Mouse (Mus musculus) midbrain, embryonic 16.5 days (tissue): Measurements from ENCODE around the gene Ephb3. TPM values are rescaled to one million over a fixed set of nuclear protein-coding genes. Genes with fewer than 3 reads are reported as not detected.
"Not testable (repeated sequence)": the region's sequence is repeated elsewhere in the genome, so short reads cannot be mapped to it uniquely, and the experiment has no call there.

Experiments used
- ATAC-seq: fragments of 200-750 bp; cut with Nextera tagmentation; 2 replicates; pipeline ENCODE4 v1.8.0; 2017; ENCODE audit warnings: moderate TSS enrichment
- H3K27ac ChIP-seq: fragments of 300-500 bp; sonication (generic); 2 replicates; pipeline ENCODE4 v1.5.1; 2014; ENCODE audit warnings: mild to moderate bottlenecking, low read length, mixed read lengths
- H3K27me3 ChIP-seq: fragments of 300-500 bp; sonication (generic); 2 replicates; pipeline ENCODE4 v1.6.1; 2014; ENCODE audit warnings: low read depth, low read length, mixed read lengths; ENCODE audit not compliant: control insufficient read depth, insufficient read depth
- H3K36me3 ChIP-seq: fragments of 300-500 bp; sonication (generic); 2 replicates; pipeline ENCODE4 v1.6.1; 2014; ENCODE audit warnings: mild to moderate bottlenecking, low read length, moderate library complexity, mixed read lengths; ENCODE audit not compliant: control insufficient read depth, insufficient read depth
- H3K4me1 ChIP-seq: fragments of 300-500 bp; sonication (generic); 2 replicates; pipeline ENCODE4 v1.6.1; 2014; ENCODE audit warnings: mild to moderate bottlenecking, low read length, mixed read lengths; ENCODE audit not compliant: control insufficient read depth, insufficient read depth
- H3K4me2 ChIP-seq: fragments of 300-500 bp; sonication (generic); 2 replicates; pipeline ENCODE4 v1.6.1; 2014; ENCODE audit warnings: mild to moderate bottlenecking, low read length, mixed read lengths
- H3K4me3 ChIP-seq: fragments of 300-500 bp; sonication (generic); 2 replicates; pipeline ENCODE4 v1.5.1; 2014; ENCODE audit warnings: low read depth, mild to moderate bottlenecking, low read length, moderate library complexity, mixed read lengths
- H3K9ac ChIP-seq: fragments of 300-500 bp; sonication (generic); 2 replicates; pipeline ENCODE4 v1.6.1; 2014; ENCODE audit warnings: low read depth, low read length, mixed read lengths
- H3K9me3 ChIP-seq: fragments of 300-500 bp; sonication (generic); replicated peaks from 2 replicates; pipeline ENCODE4 v1.6.1; 2014; ENCODE audit warnings: mild to moderate bottlenecking, low read length, mixed read lengths; ENCODE audit not compliant: control insufficient read depth, poor library complexity, severe bottlenecking
- WGBS: fragments of 180-500 bp; shearing (Covaris S2); extraction: QIAGEN DNeasy Blood & Tissue Kit; methylation state at CpG from one replicate; pipeline ENCODE4 v1.1.7; 2014; 5-methylcytosine and 5-hydroxymethylcytosine counted together
- polyA plus RNA-seq: library from polyadenylated mRNA; unstranded; fragments of >200 nt; fragmentation: Nextera tagmentation; extraction: Ambion mirVana; gene quantifications from 2 replicates; pipeline ENCODE4 v1.2.1, GENCODE M21; 2015

Ephb3 gene
- polyA plus RNA-seq, result 10.3 and 11.3 TPM in 2 replicates

- Histone ChIP-seq H3K27me3 (no peaks in the 10 kb centered on the region), H3K4me3 (peak within 1 kb of the TSS; percentile 71), H3K36me3 (no peaks in the 10 kb centered on the region), H3K4me2 (peak within 1 kb of the TSS; percentile 64), H3K4me1 (peaks cover 29% of the 10 kb centered on the region), H3K9ac (peak within 1 kb of the TSS; percentile 80), H3K9me3 (no peaks in the 10 kb centered on the region), H3K27ac (peak within 1 kb of the TSS; percentile 69)
- peak; percentile 98 for ATAC-seq
- WGBS, result under 1% methylated on average over 50 of the region's 51 CpGs
These were observed at the start of gene Ephb3 for GRCm38 (mm10) chr16:21204367-21205092. TSS of gene Ephb3 (plus strand) at chr16:21204755.

- not testable (repeated sequence) for H3K9me3 ChIP-seq, H3K4me1 ChIP-seq, H3K27ac ChIP-seq, H3K9ac ChIP-seq, H3K4me3 ChIP-seq, H3K27me3 ChIP-seq, H3K36me3 ChIP-seq, ATAC-seq, H3K4me2 ChIP-seq
These were observed 48.3 kb upstream of the Ephb3 start for GRCm38 (mm10) chr16:21156261-21156660.

GRCm38 (mm10) chr16:21159226-21159625, 45.3 kb upstream of the Ephb3 start:
- H3K9ac ChIP-seq, H3K27me3 ChIP-seq, H3K4me3 ChIP-seq, H3K9me3 ChIP-seq, ATAC-seq, H3K27ac ChIP-seq, H3K36me3 ChIP-seq, H3K4me1 ChIP-seq, H3K4me2 ChIP-seq: not testable (repeated sequence)
- whole genome bisulfite sequencing, result 89% methylated on average over 1 of the region's 1 CpGs

GRCm38 (mm10) chr16:21163423-21163822, 41.1 kb upstream of the Ephb3 start:
- not testable (repeated sequence) for H3K27ac ChIP-seq, H3K4me3 ChIP-seq, H3K4me1 ChIP-seq, H3K9me3 ChIP-seq, H3K27me3 ChIP-seq, H3K4me2 ChIP-seq, H3K9ac ChIP-seq, ATAC-seq, H3K36me3 ChIP-seq
- WGBS, result 91% methylated on average over 3 of the region's 3 CpGs

DNA sequence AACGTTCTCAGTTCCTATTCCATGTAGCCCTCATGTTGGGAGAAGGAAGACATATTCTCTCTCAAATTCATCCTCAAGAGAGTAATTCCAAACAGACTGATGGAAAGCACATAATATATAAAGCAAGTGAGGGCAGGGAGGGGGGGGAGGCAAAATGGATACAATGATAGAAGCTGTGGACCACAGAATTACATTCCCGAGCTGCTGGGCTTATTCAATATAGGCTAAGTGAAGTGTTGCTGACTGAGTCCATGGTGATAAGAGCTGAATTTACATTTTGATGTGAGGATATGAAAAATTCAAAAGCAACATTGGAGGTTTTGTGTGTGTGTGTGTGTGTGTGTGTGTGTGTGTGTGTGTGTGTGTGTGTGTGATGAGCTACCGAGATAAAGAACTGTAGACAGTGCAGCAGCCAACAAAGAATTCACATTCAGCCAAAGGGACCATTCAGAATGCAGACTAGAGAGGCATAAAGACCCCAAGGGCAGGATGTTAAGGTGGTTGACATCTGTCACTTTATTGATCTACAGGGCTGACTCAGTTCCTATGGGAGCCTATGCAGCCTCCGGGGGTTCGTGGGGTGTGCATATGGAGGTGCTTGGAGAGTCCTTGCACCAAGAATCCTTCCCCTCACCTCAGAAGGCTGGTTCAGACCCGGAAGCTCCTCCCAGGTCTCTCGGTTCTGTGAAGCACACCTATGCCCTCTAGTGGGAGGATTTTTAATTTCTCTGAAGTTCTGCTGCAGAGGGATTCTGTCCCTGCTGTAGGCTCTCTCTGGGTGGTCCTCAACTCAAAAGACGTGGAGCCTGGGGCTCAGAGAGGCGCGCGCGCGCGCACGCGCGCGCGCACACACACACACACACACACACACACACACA, 39.0 kb upstream of the Ephb3 start:
- peak; percentile 84 for ATAC-seq
- H3K9me3 ChIP-seq, H3K27me3 ChIP-seq, H3K4me1 ChIP-seq, H3K4me2 ChIP-seq, H3K4me3 ChIP-seq, H3K36me3 ChIP-seq, H3K27ac ChIP-seq, H3K9ac ChIP-seq: not testable (repeated sequence)
- 15% methylated on average over 17 of the region's 19 CpGs for WGBS

- Histone ChIP-seq H3K4me1 (no peaks in the 10 kb centered on the region), H3K4me2 (no peak overlapping the region), H3K27me3 (no peaks in the 10 kb centered on the region), H3K9me3 (no peaks in the 10 kb centered on the region), H3K36me3 (no peaks in the 10 kb centered on the region), H3K27ac (no peak overlapping the region), H3K4me3 (no peak overlapping the region), H3K9ac (no peak overlapping the region)
- WGBS, result 86% methylated on average over 13 of the region's 13 CpGs
- ATAC-seq, result no peak
These were observed 35.8 kb upstream of the Ephb3 start for GRCm38 (mm10) chr16:21168730-21169129.

DNA sequence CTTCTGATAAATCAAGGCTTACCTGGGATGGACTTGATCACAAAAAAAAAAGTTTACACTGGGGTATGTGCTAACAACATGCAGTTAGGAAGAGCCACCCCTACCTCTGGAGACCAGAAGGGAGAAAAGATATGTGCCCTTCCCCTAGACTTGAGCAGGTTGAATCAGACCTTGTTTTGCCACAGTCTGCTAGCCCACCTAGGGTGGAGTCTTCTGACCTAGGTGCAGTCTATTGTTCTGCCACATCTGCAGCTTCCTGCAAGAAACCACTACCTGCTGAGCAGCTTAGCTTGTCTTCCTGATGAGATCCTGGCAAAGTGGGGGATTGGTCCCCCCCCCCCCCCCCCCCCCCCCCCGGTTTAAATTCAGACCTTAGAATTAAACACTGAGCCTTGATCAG, 29.3 kb upstream of the Ephb3 start:
- Histone ChIP-seq H3K9ac (no peak overlapping the region), H3K27me3 (no peaks in the 10 kb centered on the region), H3K4me3 (no peak overlapping the region), H3K9me3 (no peaks in the 10 kb centered on the region), H3K4me2 (no peak overlapping the region), H3K36me3 (no peaks in the 10 kb centered on the region), H3K27ac (no peak overlapping the region), H3K4me1 (no peaks in the 10 kb centered on the region)
- no CpG with 5 or more reads among the region's 1 CpGs for WGBS
- ATAC-seq, result no peak

- 80% methylated on average over 1 of the region's 1 CpGs for WGBS
- Histone ChIP-seq H3K27me3 (no peaks in the 10 kb centered on the region), H3K27ac (no peak overlapping the region), H3K9me3 (no peaks in the 10 kb centered on the region), H3K4me3 (no peak overlapping the region), H3K4me1 (no peaks in the 10 kb centered on the region; the same call in 1 of the 2 replicates), H3K4me2 (no peak overlapping the region), H3K36me3 (no peaks in the 10 kb centered on the region), H3K9ac (no peak overlapping the region)
- no peak for ATAC-seq
These were observed 22.4 kb upstream of the Ephb3 start for GRCm38 (mm10) chr16:21182108-21182507.

- no peaks in the 10 kb centered on the region for H3K27me3 ChIP-seq
- H3K9me3 ChIP-seq, result no peaks in the 10 kb centered on the region
- H3K4me2 ChIP-seq, result no peak overlapping the region
- H3K4me1 ChIP-seq, result peaks cover 3% of the 10 kb centered on the region; the same call in 1 of the 2 replicates
- no peak for ATAC-seq
- no peak overlapping the region for H3K9ac ChIP-seq
- no peak overlapping the region for H3K27ac ChIP-seq
- no peak overlapping the region for H3K4me3 ChIP-seq
- no peaks in the 10 kb centered on the region for H3K36me3 ChIP-seq
These were observed 19.9 kb upstream of the Ephb3 start for GRCm38 (mm10) chr16:21184697-21185096.
